Mouse (Mus musculus) megakaryocyte, embryonic 14.5 days (primary cell): ENCODE results near the gene Lima1.

Experiments used
- FLI1 ChIP-seq: IDR thresholded peaks from 2 replicates; pipeline ENCODE4 v1.6.1; 2012; ENCODE audit warnings: low read length, inconsistent platforms, mixed read lengths
- GATA1 ChIP-seq: IDR thresholded peaks from 3 replicates; pipeline ENCODE4 v1.6.1; 2012; ENCODE audit warnings: mixed read lengths, low read length, inconsistent platforms, borderline replicate concordance

DNA sequence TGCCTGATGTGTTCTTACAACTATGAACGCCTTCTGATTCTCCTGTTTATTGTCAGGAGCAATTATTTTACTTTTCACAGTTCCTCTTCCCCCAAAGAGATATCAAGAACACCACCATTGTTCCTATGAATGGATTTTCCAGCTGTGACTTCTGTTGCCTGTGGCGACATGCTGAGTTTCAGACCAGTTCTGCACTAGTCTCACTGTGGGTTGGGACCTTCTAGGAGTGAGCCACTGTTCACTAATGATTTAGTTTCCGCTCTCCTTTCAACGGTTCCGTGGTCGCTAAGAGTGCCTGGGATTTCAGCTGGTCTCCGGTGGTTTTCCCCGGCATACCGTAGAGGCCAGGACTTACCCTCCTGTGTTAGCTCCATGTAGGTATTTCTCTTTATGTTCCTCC, 29.6 kb upstream of the Lima1 start:
- TF ChIP-seq GATA1: no peak
- no peak for TF ChIP-seq FLI1
